Mouse (Mus musculus) G1E (cell line): ENCODE measurements around the gene Patj.
"Not testable (repeated sequence)": the region's sequence is repeated elsewhere in the genome, so short reads cannot be mapped to it uniquely, and the experiment has no call there.

Experiments
- CTCF ChIP-seq: IDR thresholded peaks from 2 replicates; pipeline ENCODE4 v1.5.1; 2012; ENCODE audit warnings: low read depth, low read length, inconsistent platforms, mixed read lengths
- GATA2 ChIP-seq: IDR thresholded peaks from 2 replicates; pipeline ENCODE4 v1.6.1; 2012; ENCODE audit warnings: low read depth, low read length, inconsistent platforms, borderline replicate concordance
- TAL1 ChIP-seq: conservative IDR thresholded peaks from 2 replicates; pipeline ENCODE4 v1.6.1; 2012; ENCODE audit warnings: low read depth, low read length, inconsistent platforms, mixed read lengths

GRCm38 (mm10) chr4:98629217-98629616 lies 233.6 kb downstream of the Patj start:
- TF ChIP-seq CTCF, GATA2, TAL1: not testable (repeated sequence)
